Mouse (Mus musculus): ENCODE measurements at regions not wholly inside any gene's neighbourhood (a gene's known extent, or its start where the extent isn't known, plus 50 kb on each side); places are given as distances from the start of the nearest gene placed in this dataset.
A peak's percentile ranks its signal among the peaks of the same experiment; 100 is the strongest.

GRCm38 (mm10) chr10:91734691-91735090 is 553.6 kb upstream of the Tmpo start:
- no peak for DNase-seq

DNA sequence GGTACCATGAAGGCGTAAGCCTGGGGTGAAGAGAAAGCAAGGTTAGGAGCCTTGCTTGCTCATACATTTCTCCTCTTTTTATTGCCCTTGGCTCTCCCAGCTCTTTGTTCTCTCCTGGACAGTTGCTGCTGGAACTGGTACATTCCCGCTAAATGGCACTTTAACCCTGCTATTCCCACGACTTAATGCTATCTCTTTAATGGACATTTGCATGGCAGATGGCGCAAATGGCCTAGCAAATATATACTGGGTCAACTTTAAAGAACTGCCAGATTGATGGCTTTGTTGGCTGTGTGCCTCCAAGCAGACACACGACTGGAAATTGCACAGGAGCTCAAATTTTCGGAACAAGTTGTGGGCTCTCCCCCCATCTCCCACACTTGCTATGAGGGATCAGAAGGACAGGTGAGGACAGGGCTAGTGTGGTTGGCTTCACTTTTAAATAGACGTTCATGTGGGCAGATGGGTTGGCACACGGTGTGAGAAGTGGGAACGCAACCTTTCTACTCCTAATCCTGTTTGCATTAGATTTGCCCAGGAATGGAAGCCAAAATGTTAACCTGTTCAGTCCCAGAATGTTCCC is 551.0 kb upstream of the Tmpo start:
- DNase-seq, result no peak

GRCm38 (mm10) chr10:91730062-91730461 is 548.9 kb upstream of the Tmpo start:
- DNase-seq, result no peak

DNA sequence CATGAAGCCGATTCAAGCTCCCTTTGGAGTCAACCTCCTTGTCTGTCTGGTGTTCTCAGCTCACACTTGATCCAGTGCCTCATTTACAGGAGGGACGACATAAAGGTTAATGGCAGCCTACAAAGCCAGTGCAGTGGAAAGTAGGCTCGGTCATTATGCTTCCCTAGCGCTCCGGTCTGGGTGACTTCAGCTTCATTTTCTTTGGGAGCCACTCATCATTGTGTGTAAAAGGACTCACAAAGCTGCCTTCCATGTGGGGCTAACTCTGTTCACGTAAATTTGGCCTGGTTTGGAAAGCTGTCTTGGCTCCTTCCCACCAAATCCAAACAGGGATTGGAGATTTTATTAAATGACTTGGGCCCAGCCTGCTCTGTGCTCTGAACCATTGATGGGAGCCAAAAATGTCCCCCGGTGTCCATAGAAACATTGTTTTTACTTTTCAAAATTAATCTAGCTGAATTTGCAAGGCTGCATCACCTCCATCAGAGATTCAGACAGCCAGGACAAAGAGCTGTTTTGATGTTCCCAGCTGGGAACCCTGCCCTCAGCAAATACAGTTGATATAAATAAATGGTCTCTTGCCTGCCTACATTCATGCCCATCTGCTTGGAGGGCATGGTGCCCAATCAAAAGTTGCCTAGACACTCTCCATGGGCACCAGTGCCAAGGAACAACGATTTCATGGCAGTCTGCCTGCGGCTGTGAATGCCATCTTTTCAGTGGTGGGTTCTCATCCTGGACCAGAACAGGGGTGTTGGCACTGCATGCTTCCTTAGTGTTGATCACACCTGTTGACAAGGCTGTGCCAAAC is 538.7 kb upstream of the Tmpo start:
- peak; percentile 34 to 35 for DNase-seq

DNA sequence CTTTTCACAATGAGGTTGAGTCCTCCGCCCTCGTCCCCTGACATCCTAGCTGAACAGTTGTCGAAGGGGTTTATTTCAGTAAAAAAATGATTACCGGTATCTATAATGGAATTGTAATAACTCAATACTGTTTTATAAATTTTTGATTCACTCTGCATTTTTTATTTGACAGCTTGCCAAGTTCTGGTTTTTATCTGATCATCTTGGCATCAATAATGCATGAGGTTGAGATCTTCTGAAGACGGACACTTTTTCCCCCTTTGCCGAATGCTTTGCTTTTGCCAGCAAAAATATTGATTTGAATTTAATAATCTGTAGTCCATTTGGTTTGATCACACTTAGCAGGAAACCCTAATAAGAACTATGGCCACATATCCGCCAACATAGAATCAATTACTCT is 535.5 kb upstream of the Tmpo start:
- DNase-seq, result no peak

DNA sequence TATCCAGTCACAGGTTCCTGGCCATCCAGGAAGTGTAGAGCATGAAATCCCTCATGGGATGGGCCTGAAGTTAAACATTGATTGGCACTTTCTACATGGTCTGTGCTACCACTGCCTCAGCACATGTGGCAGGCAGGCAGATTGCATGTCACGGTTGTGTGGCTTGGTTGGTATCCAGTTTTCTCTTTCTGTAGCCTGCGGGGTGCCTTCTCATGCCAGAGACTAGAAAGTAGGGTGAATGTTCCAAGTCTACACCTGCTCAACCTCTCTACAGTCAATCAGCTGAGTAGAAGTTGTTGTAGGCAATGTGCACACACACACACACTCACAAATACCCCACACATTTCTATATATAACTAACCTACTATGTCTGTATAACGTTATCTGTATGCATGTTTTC is 533.5 kb upstream of the Tmpo start:
- no peak for DNase-seq

DNA sequence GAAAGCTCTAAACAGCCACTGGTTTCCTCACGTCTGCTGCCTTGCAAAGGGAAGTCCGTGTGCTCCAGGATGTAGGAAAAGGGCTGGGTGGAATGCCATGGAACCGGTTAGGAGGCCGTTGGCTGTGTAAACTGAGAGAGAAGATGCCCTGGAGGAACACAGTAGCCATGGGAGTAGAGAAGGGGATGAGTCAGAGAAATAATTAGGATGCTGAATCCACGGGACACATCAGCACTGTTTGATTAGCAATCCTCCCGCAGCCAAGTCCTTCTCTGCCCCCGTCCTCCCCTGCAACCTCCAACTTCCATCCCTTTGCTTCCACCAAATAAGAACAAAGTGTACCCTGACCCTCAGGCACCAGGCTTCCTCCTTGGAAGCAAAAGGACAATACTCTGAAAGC is 532.4 kb upstream of the Tmpo start:
- DNase-seq, result no peak

- DNase-seq, result no peak
Observed at GRCm38 (mm10) chr10:91706816-91707215, 525.7 kb upstream of the Tmpo start.

DNA sequence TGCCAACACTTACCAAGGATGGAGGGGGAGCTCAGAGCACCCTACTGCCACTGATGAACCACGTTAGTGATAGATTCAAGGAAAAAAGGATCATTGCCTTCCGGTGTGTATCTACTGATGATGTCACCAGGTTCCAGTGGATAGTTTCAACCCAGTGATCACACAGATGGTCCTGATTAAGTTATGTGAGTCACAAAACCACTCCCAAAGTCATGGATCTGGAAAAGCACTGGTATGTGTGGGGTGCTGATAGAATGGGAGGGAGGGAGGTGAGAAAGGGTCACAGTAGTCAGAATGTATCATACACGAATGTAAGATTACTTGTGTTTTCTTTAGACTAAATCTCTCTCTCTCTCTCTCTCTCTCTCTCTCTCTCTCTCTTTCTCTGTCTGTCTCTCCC is 523.6 kb upstream of the Tmpo start:
- no peak for DNase-seq

DNA sequence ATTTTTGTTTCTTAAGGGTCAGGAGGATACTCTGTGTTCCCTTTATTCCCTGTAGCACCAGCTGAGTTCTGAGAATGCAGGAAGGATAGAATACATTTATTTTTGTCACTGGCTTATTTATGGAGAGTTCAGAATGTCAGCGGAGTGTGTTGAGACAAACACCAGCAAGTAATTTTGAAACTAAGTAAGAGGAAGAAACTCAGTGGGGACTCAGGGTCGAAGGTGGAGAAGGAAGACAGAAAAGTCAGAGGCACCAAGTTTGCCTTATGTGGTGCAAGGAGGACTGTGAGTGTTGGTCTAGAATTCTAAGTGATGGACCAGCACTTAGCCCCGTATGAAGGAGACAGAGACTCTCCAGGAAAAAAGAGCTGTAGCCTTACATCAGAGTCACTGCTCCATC is 520.7 kb upstream of the Tmpo start:
- DNase-seq, result peak in 1 of 2 experiments; percentile 17

DNA sequence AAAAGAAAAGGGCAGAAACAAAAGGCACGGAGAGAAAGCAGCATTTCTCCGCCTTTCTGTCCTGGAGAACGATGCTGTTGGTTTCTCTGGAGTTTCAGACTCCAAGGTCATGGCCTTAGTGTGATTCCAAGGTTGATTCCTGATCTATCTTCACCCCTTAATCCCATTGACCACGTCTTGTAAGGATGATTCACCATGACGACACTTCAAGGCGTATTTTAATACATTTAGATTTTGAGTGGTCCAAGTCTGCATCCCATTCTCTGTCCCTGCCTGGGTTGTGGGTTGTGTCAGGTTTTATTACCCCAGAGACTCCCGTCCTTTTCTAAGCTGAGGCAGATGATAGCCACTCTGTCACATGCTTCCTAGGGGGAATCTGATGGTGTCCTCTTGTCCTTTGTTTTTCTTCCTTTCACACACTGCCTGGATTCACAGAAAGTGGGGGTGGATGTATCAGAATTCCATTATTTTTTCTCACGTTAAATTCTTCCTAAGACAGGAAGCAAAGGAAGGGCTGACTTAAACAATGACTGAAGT is 505.0 kb upstream of the Tmpo start:
- no peak for DNase-seq

- DNase-seq, result no peak
Observed at GRCm38 (mm10) chr10:91685164-91686027, 504.3 kb upstream of the Tmpo start.

DNA sequence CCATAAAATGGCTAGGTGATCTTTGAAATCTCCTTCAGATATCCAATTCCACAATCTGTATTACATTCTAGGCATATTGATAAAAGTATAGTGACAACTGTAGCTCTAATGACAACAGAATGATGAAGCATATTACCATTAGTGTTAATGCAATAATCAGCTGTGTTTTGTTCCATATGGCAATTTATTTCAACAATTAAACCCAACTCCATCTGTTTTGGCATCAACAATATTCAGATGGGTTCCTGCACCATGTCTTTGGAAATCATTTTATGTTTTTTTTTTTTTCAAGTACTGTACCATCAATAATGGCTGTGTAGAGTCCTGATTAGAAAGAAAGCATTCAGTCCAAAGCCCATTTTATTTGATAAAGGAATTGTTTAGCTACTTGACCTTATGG is 498.5 kb upstream of the Tmpo start:
- no peak for DNase-seq

DNA sequence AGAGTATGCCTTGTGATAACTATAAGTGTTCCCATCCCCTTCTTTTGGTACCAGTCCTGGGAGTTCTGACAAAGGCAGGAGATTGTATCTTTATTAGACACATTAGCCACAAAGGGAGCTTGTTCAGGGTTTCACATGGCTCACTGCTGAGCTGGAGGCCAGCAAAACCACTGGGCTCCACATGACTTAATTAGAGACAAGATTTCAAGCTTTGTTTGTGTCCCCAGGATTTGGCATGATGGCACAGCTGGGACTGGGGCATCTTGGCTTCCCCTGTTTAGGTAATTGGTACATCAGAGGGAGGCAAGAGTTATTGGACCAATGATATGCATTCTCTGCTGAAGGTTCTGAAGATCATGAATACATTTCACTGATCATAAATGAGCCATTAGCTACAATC is 456.8 kb upstream of the Tmpo start:
- no peak for DNase-seq

DNA sequence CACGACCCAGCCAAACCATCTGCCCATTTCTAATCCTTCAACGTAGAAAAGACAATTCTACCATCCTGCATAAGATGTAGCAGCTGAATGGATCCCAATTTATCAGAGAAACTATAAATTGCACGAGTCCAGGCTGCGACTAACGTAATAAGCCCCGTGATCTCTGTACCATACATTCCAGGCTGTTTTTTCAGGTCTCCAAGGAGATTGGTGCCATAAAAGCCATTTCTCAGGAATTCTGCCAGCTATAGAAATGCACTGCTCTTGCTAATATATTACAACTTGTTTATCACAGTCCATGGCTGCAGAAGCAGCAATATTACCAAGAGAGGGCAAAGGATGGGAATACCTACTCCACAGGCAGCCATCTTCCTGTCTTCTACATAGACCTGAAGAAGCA is 447.6 kb upstream of the Tmpo start:
- DNase-seq, result no peak

- no peak for DNase-seq
Observed at GRCm38 (mm10) chr10:91622281-91622680, 441.2 kb upstream of the Tmpo start.

DNA sequence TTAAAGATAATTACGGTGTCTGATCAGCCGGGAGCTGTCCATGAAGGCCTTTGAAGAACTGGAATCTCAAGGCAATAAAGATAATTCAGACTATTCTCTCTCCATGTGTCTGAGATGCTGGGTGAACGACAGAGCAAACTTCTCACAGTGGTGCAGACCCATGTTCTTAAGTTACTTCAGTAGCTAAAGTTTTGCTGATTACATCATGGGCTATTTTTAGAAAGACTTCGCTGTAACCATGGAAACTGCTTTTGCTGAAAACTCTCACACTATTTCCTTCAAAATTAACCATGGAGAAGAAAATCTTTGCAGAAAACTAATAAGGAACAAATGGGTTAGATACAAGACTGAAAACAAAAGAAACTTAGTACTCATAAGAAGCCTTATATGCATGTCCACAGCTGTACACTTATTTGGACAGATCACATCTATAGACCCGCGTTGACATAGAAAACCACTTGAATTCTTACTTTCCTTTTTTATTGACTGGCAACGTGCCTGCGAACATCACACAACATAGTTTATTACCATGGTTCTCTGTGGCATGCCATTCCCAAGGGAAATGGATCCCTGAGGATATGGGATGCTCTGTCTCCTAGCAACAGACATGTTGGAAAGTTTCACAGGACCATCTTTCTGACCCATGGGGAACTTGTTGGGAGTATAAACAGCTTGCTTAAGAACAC is 432.8 kb upstream of the Tmpo start:
- peak; percentile 0 to 2 for DNase-seq

GRCm38 (mm10) chr10:91612052-91612451 is 430.9 kb upstream of the Tmpo start:
- no peak for DNase-seq

GRCm38 (mm10) chr10:91594891-91595290 is 413.8 kb upstream of the Tmpo start:
- DNase-seq, result no peak

- no peak for DNase-seq
Observed at GRCm38 (mm10) chr10:91593378-91593777, 412.3 kb upstream of the Tmpo start.

DNA sequence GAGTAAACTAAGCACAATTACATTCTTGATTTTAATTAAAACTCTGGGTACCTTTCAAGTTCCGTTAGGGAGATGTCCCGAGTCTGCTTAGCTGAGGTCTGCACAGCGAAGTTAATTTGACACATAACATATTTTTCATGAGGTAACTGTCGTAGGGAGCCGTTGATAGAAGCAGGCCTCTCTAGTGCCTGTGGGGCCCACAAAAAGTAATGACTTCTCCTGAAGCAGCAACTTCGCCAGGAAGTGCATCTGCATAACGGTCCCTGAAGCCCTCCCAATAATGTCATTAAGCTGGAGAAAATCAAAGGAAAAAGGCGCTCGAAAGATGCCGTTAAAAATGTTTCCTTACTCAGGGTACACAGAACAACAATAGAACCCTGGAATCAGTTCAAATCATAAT is 410.7 kb upstream of the Tmpo start:
- no peak for DNase-seq

DNA sequence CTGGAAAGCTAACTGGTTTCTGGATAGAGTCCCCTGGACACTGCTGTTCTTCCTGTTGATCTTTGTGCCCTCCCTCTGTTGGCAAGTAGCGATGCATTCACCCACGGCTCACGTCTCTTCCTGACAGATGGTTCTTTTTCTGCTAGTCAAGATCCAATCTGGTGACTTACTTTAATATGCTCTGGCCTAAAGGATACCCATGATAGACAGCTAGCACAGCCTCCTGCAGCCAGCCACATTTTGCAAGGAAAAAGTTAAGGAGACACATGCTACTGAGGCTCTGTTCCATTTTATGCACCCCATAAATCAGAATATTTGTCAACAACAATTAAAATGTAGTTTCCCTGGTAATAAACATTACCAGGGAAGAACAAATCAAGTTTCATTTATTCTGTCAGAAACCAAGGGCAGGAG is 410.3 kb upstream of the Tmpo start:
- no peak for DNase-seq

Measured in heart, adult 18-20 months (tissue).